ENCODE assay signal across 8 mouse cellular contexts in genomic region chr5:142702511-142703138, GRCm38 (mm10). TPM values are rescaled to one million over a fixed set of nuclear protein-coding genes. Genes with fewer than 3 reads are reported as not detected.
DNase-seq lines count a peak whose midpoint lies in the region; ATAC-seq and TF ChIP-seq lines count a peak whose summit lies in the region.

No protein-coding gene starts in this region.

- no peak overlapping the region for H3K27ac ChIP-seq in neural tube, embryonic 11.5 days (ENCODE audit: low read depth, low read length)
- H3K27ac ChIP-seq in liver, embryonic 14.5 days: no peak overlapping the region
- H3K27ac ChIP-seq in stomach, postnatal 0 days (replicated peaks): no peak overlapping the region

- DNase-seq in cerebellum, adult 11 months: peak; percentile 54
- DNase-seq in cerebellum, adult 9-11 months: no peak
- no peak for DNase-seq in neural tube, embryonic 11.5 days (ENCODE audit: low spot score)
- DNase-seq in neural tube, embryonic 10.5 days (ENCODE audit: extremely low spot score, low spot score): no peak
- no peak for DNase-seq in liver, embryonic 14.5 days (ENCODE audit: low read depth in 3 of 3, low spot score in 3 of 3)
- DNase-seq in stomach, postnatal 0 days (ENCODE audit: low spot score): no peak
- no peak for DNase-seq in right cerebral cortex, adult 2 months (ENCODE audit: low spot score in 2 of 2)
- DNase-seq in right cerebral cortex, postnatal 4 days: no peak

- H3K4me1 ChIP-seq in neural tube, embryonic 11.5 days (ENCODE audit: control insufficient read depth, insufficient read depth, low read length): peaks cover 7% of the 10 kb centered on the region; the same call in 1 of the 2 replicates
- no peaks in the 10 kb centered on the region for H3K4me1 ChIP-seq in liver, embryonic 14.5 days (replicated peaks; ENCODE audit: control insufficient read depth in 2 of 2, insufficient read depth in 2 of 2, low read length in 1 of 2)
- H3K4me1 ChIP-seq in stomach, postnatal 0 days (replicated peaks; ENCODE audit: control insufficient read depth, insufficient read depth): no peaks in the 10 kb centered on the region

- no peak for TF ChIP-seq EP300 in liver, embryonic 14.5 days (IDR thresholded peaks at IDR 0.05; ENCODE audit: low read depth)
- TF ChIP-seq EP300 in stomach, postnatal 0 days (optimal IDR thresholded peaks at IDR 0.05): no peak

- H3K4me2 ChIP-seq in neural tube, embryonic 11.5 days (ENCODE audit: low read depth): peak overlapping the region; percentile 88
- H3K4me2 ChIP-seq in liver, embryonic 14.5 days (ENCODE audit: low read depth): peak overlapping the region; percentile 69
- H3K4me2 ChIP-seq in stomach, postnatal 0 days (replicated peaks; ENCODE audit: low read depth): peak overlapping the region; percentile 97

- 25% methylated on average over 18 of the region's 18 CpGs for WGBS in neural tube, embryonic 11.5 days
- 25% methylated on average over 18 of the region's 18 CpGs for WGBS in liver, embryonic 14.5 days (ENCODE audit: insufficient replicate concordance)
- WGBS in stomach, postnatal 0 days: 17% methylated on average over 18 of the region's 18 CpGs

- TF ChIP-seq CTCF in liver, embryonic 14.5 days (IDR thresholded peaks at IDR 0.05; ENCODE audit: low read depth): no peak
- TF ChIP-seq CTCF in stomach, postnatal 0 days (IDR thresholded peaks at IDR 0.05; ENCODE audit: low read depth): no peak

- H3K36me3 ChIP-seq in neural tube, embryonic 11.5 days (ENCODE audit: control insufficient read depth, insufficient read depth, low read length): no peaks in the 10 kb centered on the region
- no peaks in the 10 kb centered on the region for H3K36me3 ChIP-seq in liver, embryonic 14.5 days (replicated peaks; ENCODE audit: control insufficient read depth, insufficient read depth, low read depth)
- no peaks in the 10 kb centered on the region for H3K36me3 ChIP-seq in stomach, postnatal 0 days (ENCODE audit: control insufficient read depth, insufficient read depth, low read length)

- H3K4me3 ChIP-seq in neural tube, embryonic 11.5 days (ENCODE audit: low read depth, low read length): peak overlapping the region; percentile 73
- H3K4me3 ChIP-seq in liver, embryonic 14.5 days (ENCODE audit: insufficient read depth in 1 of 2, low read depth in 2 of 2, low read length in 2 of 2): peak overlapping the region; percentile 12 to 48; a peak in 3 of 4 replicates
- H3K4me3 ChIP-seq in stomach, postnatal 0 days (ENCODE audit: low read depth, low read length): peak overlapping the region; percentile 54

- H3K9ac ChIP-seq in neural tube, embryonic 11.5 days (ENCODE audit: low read length): peak overlapping the region; percentile 91
- H3K9ac ChIP-seq in liver, embryonic 14.5 days (replicated peaks): no peak overlapping the region
- peak overlapping the region; percentile 57 for H3K9ac ChIP-seq in stomach, postnatal 0 days (ENCODE audit: low read length)

- ATAC-seq in neural tube, embryonic 11.5 days (ENCODE audit: insufficient read depth, low FRiP score, low TSS enrichment): no peak
- ATAC-seq in liver, embryonic 14.5 days (ENCODE audit: insufficient read depth): no peak
- ATAC-seq in stomach, postnatal 0 days (ENCODE audit: low FRiP score, low TSS enrichment): no peak

- H3K27me3 ChIP-seq in neural tube, embryonic 11.5 days (ENCODE audit: control insufficient read depth, insufficient read depth, low read length): peaks cover 7% of the 10 kb centered on the region
- peaks cover 39% of the 10 kb centered on the region for H3K27me3 ChIP-seq in liver, embryonic 14.5 days (ENCODE audit: control insufficient read depth, insufficient read depth, low read length)
- H3K27me3 ChIP-seq in stomach, postnatal 0 days (ENCODE audit: control insufficient read depth, insufficient read depth, low read length): no peaks in the 10 kb centered on the region

- no peaks in the 10 kb centered on the region for H3K9me3 ChIP-seq in neural tube, embryonic 11.5 days (ENCODE audit: control insufficient read depth, low read length)
- no peaks in the 10 kb centered on the region for H3K9me3 ChIP-seq in liver, embryonic 14.5 days (ENCODE audit: control insufficient read depth, low read length)
- H3K9me3 ChIP-seq in stomach, postnatal 0 days (ENCODE audit: control insufficient read depth, low read length): no peaks in the 10 kb centered on the region

RNA-seq across cellular contexts. Expression of gene Slc29a4, which starts 10.3 kb away (rescaled TPM):
- 36.9 and 39.4 TPM in 2 replicates for polyA plus RNA-seq in neural tube, embryonic 11.5 days (2014; fragmentation: Nextera tagmentation; extraction: Ambion mirVana)
- polyA plus RNA-seq in liver, embryonic 14.5 days (2012; rRNA removed): 0.04 and 0.21 TPM in 2 replicates
- 0.04 and 0.24 TPM in 2 replicates for polyA plus RNA-seq in liver, embryonic 14.5 days (2014; fragmentation: Nextera tagmentation; extraction: Ambion mirVana)
- 1.5 and 2.3 TPM in 2 replicates for polyA plus RNA-seq in stomach, postnatal 0 days (2015; fragmentation: Nextera tagmentation; extraction: Ambion mirVana)

Comparison
In these comparisons a context has a peak if more than half of its experiments do, and no peak if none do; other contexts are left out.
1. RNA of gene Slc29a4, which starts 10.3 kb away (polyA plus RNA-seq): 36.9 to 39.4 TPM in neural tube, embryonic 11.5 days; 1.5 to 2.3 TPM in stomach, postnatal 0 days and 0.04 to 0.24 TPM in liver, embryonic 14.5 days; every median in the first group is over 10 times any median in the second.
2. Peak in every context shown above with its lines, with median percentiles within 50 percentile points of each other: H3K4me2 ChIP-seq and H3K4me3 ChIP-seq.